Mouse (Mus musculus) neural tube, embryonic 13.5 days (tissue): ENCODE measurements around the gene Car9. TPM values are rescaled to one million over a fixed set of nuclear protein-coding genes. Genes with fewer than 3 reads are reported as not detected.
"Not testable (repeated sequence)": the region's sequence is repeated elsewhere in the genome, so short reads cannot be mapped to it uniquely, and the experiment has no call there.

Experiments
- ATAC-seq: fragments of 200-750 bp; cut with Nextera tagmentation; 2 replicates; pipeline ENCODE4 v1.8.0; 2017; ENCODE audit warnings: low read depth, mild to moderate bottlenecking, moderate TSS enrichment, moderate library complexity
- H3K27ac ChIP-seq: fragments of 300-500 bp; sonication (generic); replicated peaks from 2 replicates; pipeline ENCODE4 v1.5.1; 2015; ENCODE audit warnings: moderate library complexity, mild to moderate bottlenecking, inconsistent platforms
- H3K27me3 ChIP-seq: fragments of 300-500 bp; sonication (generic); 2 replicates; pipeline ENCODE4 v1.6.1; 2015; ENCODE audit warnings: mild to moderate bottlenecking, inconsistent platforms
- H3K36me3 ChIP-seq: fragments of 300-500 bp; sonication (generic); 2 replicates; pipeline ENCODE4 v1.6.1; 2015; ENCODE audit warnings: mild to moderate bottlenecking, inconsistent platforms
- H3K4me1 ChIP-seq: fragments of 300-500 bp; sonication (generic); replicated peaks from 2 replicates; pipeline ENCODE4 v1.6.1; 2015; ENCODE audit warnings: inconsistent platforms
- H3K4me2 ChIP-seq: fragments of 300-500 bp; sonication (generic); 2 replicates; pipeline ENCODE4 v1.6.1; 2015; ENCODE audit warnings: inconsistent platforms, mild to moderate bottlenecking, moderate library complexity
- H3K4me3 ChIP-seq: fragments of 300-500 bp; sonication (generic); 2 replicates; pipeline ENCODE4 v1.5.1; 2015; ENCODE audit warnings: mild to moderate bottlenecking, inconsistent platforms
- H3K9ac ChIP-seq: fragments of 300-500 bp; sonication (generic); 2 replicates; pipeline ENCODE4 v1.6.1; 2015; ENCODE audit warnings: moderate library complexity, mild to moderate bottlenecking, inconsistent platforms
- H3K9me3 ChIP-seq: fragments of 300-500 bp; sonication (generic); 2 replicates; pipeline ENCODE4 v1.6.1; 2016; ENCODE audit warnings: inconsistent platforms
- WGBS: fragments of 180-500 bp; shearing (Covaris S2); methylation state at CpG from one replicate; pipeline ENCODE4 v1.1.7; 2015; 5-methylcytosine and 5-hydroxymethylcytosine counted together
- polyA plus RNA-seq: library from polyadenylated mRNA; unstranded; fragments of >200 nt; fragmentation: Nextera tagmentation; extraction: Ambion mirVana; gene quantifications from 2 replicates; pipeline ENCODE4 v1.2.1, GENCODE M21; 2015

Car9 gene
- polyA plus RNA-seq, 1 experiment from 2014 or later = 0.33 TPM

DNA sequence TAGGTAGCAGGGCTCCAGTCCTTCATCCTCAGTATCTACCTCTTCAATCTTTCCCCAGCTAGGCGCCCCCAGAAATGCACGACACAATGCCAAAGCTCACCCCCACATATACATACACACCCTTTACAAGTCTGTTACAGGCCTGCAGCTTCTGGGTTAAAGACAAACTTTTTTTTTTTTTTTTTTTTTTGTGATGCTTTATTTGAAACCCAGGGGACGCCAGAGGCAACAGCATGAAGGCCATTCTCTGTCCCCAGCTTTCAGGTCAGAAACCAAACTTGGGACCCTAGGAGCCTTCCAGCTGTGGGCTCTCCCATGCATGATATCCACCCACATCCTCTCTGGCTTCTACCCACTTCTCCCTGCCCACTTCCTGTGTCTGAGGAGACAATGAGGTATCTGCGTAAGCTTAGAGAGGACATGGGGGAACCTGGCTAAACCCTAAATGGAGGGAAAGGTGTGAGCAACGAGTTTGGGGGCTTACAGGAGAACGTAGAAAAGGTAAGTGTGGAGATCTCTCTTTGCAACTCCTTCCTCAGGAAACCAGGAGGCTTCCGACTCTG is 24.8 kb upstream of the Car9 start:
- ATAC-seq = no peak
- 83% methylated on average over 7 of the region's 7 CpGs for WGBS

GRCm38 (mm10) chr4:43482591-43482990 is 24.2 kb upstream of the Car9 start:
- Histone ChIP-seq H3K9me3 (no peaks in the 10 kb centered on the region), H3K36me3 (no peaks in the 10 kb centered on the region), H3K4me2 (no peak overlapping the region), H3K4me3 (no peak overlapping the region), H3K4me1 (no peaks in the 10 kb centered on the region), H3K27ac (no peak overlapping the region), H3K9ac (no peak overlapping the region), H3K27me3 (no peaks in the 10 kb centered on the region)
- 77% methylated on average over 10 of the region's 10 CpGs for WGBS
- no peak for ATAC-seq

More for the DNA sequence above, 24.8 kb upstream of the Car9 start:
- no peaks in the 10 kb centered on the region for H3K4me1 ChIP-seq
- no peak overlapping the region for H3K4me3 ChIP-seq
- H3K27me3 ChIP-seq = no peaks in the 10 kb centered on the region
- no peak overlapping the region for H3K4me2 ChIP-seq
- H3K36me3 ChIP-seq = no peaks in the 10 kb centered on the region
- no peaks in the 10 kb centered on the region for H3K9me3 ChIP-seq
- H3K27ac ChIP-seq = no peak overlapping the region
- H3K9ac ChIP-seq = no peak overlapping the region

- Histone ChIP-seq H3K9ac (no peak within 1 kb of the TSS), H3K4me2 (no peak within 1 kb of the TSS), H3K9me3 (no peaks in the 10 kb centered on the region), H3K27me3 (no peaks in the 10 kb centered on the region), H3K27ac (no peak within 1 kb of the TSS), H3K36me3 (no peaks in the 10 kb centered on the region), H3K4me1 (no peaks in the 10 kb centered on the region), H3K4me3 (no peak within 1 kb of the TSS)
- no peak for ATAC-seq
- 67% methylated on average over 12 of the region's 12 CpGs for WGBS
These were observed 23.2 kb upstream of the Car9 start, which contains the start of gene Sit1 for GRCm38 (mm10) chr4:43483535-43484091. TSS of gene Sit1 (minus strand) at chr4:43483734.

DNA sequence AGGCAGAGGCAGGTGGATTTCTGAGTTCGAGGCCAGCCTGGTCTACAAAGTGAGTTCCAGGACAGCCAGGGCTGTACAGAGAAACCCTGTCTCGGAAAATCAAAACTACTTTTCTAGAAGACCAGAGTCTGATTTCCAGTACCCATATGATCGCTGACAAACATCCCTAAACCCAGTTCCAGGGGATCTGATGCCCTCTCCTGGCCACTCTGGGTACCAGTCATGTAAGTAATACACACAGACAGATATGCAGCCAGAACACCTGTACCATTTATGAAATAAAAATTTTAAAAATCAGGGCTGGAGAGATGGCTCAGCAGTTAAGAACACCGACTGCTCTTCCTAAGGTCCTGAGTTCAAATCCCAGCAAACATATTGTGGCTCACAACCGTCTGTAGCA is 21.1 kb upstream of the Car9 start:
- H3K4me2 ChIP-seq, H3K27me3 ChIP-seq, H3K4me3 ChIP-seq, H3K9ac ChIP-seq, H3K27ac ChIP-seq, H3K36me3 ChIP-seq, ATAC-seq, H3K4me1 ChIP-seq, H3K9me3 ChIP-seq: not testable (repeated sequence)
- 85% methylated on average over 5 of the region's 5 CpGs for WGBS

GRCm38 (mm10) chr4:43489611-43490010 is 17.2 kb upstream of the Car9 start:
- peaks cover 4% of the 10 kb centered on the region; the same call in 1 of the 2 replicates for H3K9me3 ChIP-seq
- WGBS = 96% methylated on average over 3 of the region's 3 CpGs
- H3K4me3 ChIP-seq = no peak overlapping the region
- no peak for ATAC-seq
- no peaks in the 10 kb centered on the region for H3K36me3 ChIP-seq
- H3K4me1 ChIP-seq = peaks cover 8% of the 10 kb centered on the region
- H3K27ac ChIP-seq = no peak overlapping the region
- H3K27me3 ChIP-seq = no peaks in the 10 kb centered on the region
- no peak overlapping the region for H3K9ac ChIP-seq
- no peak overlapping the region for H3K4me2 ChIP-seq

- Histone ChIP-seq H3K4me1 (peaks cover 17% of the 10 kb centered on the region), H3K9ac (no peak overlapping the region), H3K4me3 (no peak overlapping the region), H3K4me2 (no peak overlapping the region), H3K27ac (no peak overlapping the region), H3K36me3 (peaks cover 7% of the 10 kb centered on the region; the same call in 1 of the 2 replicates), H3K9me3 (peaks cover 4% of the 10 kb centered on the region; the same call in 1 of the 2 replicates), H3K27me3 (no peaks in the 10 kb centered on the region)
- WGBS = 84% methylated on average over 5 of the region's 5 CpGs
- no peak for ATAC-seq
These were observed 16.0 kb upstream of the Car9 start for GRCm38 (mm10) chr4:43490801-43491200.

DNA sequence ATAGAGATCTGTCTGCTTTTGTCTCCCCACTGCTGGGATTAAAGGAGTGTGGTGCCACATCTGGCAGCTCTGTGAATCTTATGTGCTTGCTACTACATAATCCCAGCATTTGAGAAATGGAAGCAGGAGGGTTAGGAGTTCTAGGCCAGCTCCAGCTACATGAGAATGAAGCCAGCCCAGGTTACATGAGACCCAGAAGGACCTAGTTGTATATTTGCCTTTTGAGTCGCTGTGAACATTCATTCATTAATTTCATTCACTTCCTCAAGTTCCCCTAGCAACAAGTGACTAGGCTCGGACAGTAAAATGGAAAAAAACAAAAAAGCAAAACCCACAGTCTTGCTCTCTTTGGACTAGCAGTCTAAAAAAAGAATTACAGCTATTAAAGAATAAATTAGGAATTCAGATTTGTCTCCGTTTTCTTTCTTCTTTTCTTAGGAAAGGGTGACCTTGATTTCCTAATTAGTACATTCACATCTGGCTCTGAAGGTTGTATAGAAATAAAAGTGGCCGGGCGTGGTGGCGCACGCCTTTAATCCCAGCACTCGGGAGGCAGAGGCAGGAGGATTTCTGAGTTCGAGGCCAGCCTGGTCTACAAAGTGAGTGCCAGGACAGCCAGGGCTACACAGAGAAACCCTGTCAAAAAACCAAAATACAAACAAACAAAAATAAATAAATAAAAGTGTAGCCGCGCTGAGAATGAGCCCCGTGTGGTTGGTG is 14.5 kb upstream of the Car9 start:
- Histone ChIP-seq H3K27ac (peak overlapping the region; percentile 90), H3K9me3 (peaks cover 4% of the 10 kb centered on the region; the same call in 1 of the 2 replicates), H3K4me2 (peak overlapping the region; percentile 64), H3K27me3 (no peaks in the 10 kb centered on the region), H3K4me3 (peak overlapping the region; percentile 65), H3K4me1 (peaks cover 17% of the 10 kb centered on the region), H3K9ac (no peak overlapping the region), H3K36me3 (peaks cover 8% of the 10 kb centered on the region; the same call in 1 of the 2 replicates)
- WGBS = 41% methylated on average over 12 of the region's 12 CpGs
- no peak for ATAC-seq

- H3K9ac ChIP-seq = peak within 1 kb of the TSS; percentile 82
- under 1% methylated on average over 25 of the region's 25 CpGs for WGBS
- peaks cover 22% of the 10 kb centered on the region for H3K4me1 ChIP-seq
- no peaks in the 10 kb centered on the region for H3K27me3 ChIP-seq
- peak within 1 kb of the TSS; percentile 65 for H3K4me3 ChIP-seq
- peaks cover 8% of the 10 kb centered on the region; the same call in 1 of the 2 replicates for H3K36me3 ChIP-seq
- ATAC-seq = peak; percentile 97
- H3K4me2 ChIP-seq = peak within 1 kb of the TSS; percentile 64
- H3K27ac ChIP-seq = peak within 1 kb of the TSS; percentile 90
- peaks cover 4% of the 10 kb centered on the region; the same call in 1 of the 2 replicates for H3K9me3 ChIP-seq
These were observed 14.0 kb upstream of the Car9 start, which contains the start of gene Ccdc107 for GRCm38 (mm10) chr4:43492821-43493185. TSS of gene Ccdc107 (plus strand) at chr4:43492900.

GRCm38 (mm10) chr4:43493186-43493845 is 13.4 kb upstream of the Car9 start:
- H3K4me1 ChIP-seq = peaks cover 26% of the 10 kb centered on the region
- WGBS = under 1% methylated on average over 47 of the region's 47 CpGs
- H3K27ac ChIP-seq = peak overlapping the region; percentile 90
- peak overlapping the region; percentile 65 for H3K4me3 ChIP-seq
- no peaks in the 10 kb centered on the region for H3K27me3 ChIP-seq
- peaks cover 4% of the 10 kb centered on the region; the same call in 1 of the 2 replicates for H3K9me3 ChIP-seq
- peaks cover 8% of the 10 kb centered on the region; the same call in 1 of the 2 replicates for H3K36me3 ChIP-seq
- H3K9ac ChIP-seq = peak overlapping the region; percentile 82
- H3K4me2 ChIP-seq = peak overlapping the region; percentile 64
- ATAC-seq = peak; percentile 92

DNA sequence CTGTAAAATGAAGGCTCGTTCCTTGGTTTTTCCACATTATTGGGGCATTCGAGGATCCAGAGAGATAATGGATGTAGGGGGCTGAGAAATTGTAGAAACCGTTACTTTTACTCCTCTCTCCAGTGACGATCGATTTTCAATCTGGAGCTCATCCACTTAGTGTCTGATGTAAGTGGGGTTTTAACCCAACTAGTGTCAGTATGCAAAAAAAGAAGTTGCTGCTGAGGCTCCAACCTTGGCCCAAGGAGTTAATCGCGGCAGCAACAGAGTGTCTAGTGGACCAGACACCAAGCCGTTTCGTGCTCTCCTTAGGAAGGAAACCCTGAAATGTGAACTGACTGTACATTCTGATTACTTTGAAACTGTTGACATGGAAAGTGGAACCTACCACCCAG is 12.9 kb upstream of the Car9 start:
- Histone ChIP-seq H3K27me3 (no peaks in the 10 kb centered on the region), H3K4me3 (peak overlapping the region; percentile 65), H3K27ac (peak overlapping the region; percentile 90), H3K9me3 (peaks cover 4% of the 10 kb centered on the region; the same call in 1 of the 2 replicates), H3K36me3 (peaks cover 8% of the 10 kb centered on the region; the same call in 1 of the 2 replicates), H3K9ac (peak overlapping the region; percentile 82), H3K4me1 (peaks cover 32% of the 10 kb centered on the region), H3K4me2 (peak overlapping the region; percentile 64)
- ATAC-seq = no peak
- 2% methylated on average over 9 of the region's 9 CpGs for WGBS

- Histone ChIP-seq H3K9me3 (no peaks in the 10 kb centered on the region), H3K27me3 (no peaks in the 10 kb centered on the region), H3K36me3 (peaks cover 8% of the 10 kb centered on the region; the same call in 1 of the 2 replicates), H3K4me3 (no peak overlapping the region), H3K9ac (no peak overlapping the region), H3K27ac (no peak overlapping the region), H3K4me2 (no peak overlapping the region), H3K4me1 (peaks cover 38% of the 10 kb centered on the region)
- ATAC-seq = no peak
- 64% methylated on average over 6 of the region's 6 CpGs for WGBS
These were observed 10.2 kb upstream of the Car9 start for GRCm38 (mm10) chr4:43496587-43496986.

GRCm38 (mm10) chr4:43497405-43497804 is 9.4 kb upstream of the Car9 start:
- WGBS = 94% methylated on average over 8 of the region's 8 CpGs
- H3K4me3 ChIP-seq = no peak overlapping the region
- H3K27ac ChIP-seq = no peak overlapping the region
- H3K4me1 ChIP-seq = peaks cover 38% of the 10 kb centered on the region
- H3K4me2 ChIP-seq = peak overlapping the region; percentile 84; the same call in 1 of the 2 replicates
- no peak overlapping the region for H3K9ac ChIP-seq
- no peaks in the 10 kb centered on the region for H3K9me3 ChIP-seq
- no peaks in the 10 kb centered on the region for H3K27me3 ChIP-seq
- ATAC-seq = no peak
- H3K36me3 ChIP-seq = peaks cover 8% of the 10 kb centered on the region; the same call in 1 of the 2 replicates
